Mouse (Mus musculus): ENCODE data around the gene Smg1. TPM values are rescaled to one million over a fixed set of nuclear protein-coding genes. Genes with fewer than 3 reads are reported as not detected.

Gene Smg1
- 16.2 and 17.0 TPM in 2 replicates for polyA plus RNA-seq (2015; fragmentation: Nextera tagmentation; extraction: Ambion mirVana)

GRCm38 (mm10) chr7:118243453-118244385 is at the start of gene Smg1:
TSS of gene Smg1 (minus strand) at chr7:118243670.
- H3K4me3 ChIP-seq = peak within 1 kb of the TSS; percentile 97
- peaks cover 27% of the 10 kb centered on the region for H3K4me1 ChIP-seq (replicated peaks)
- H3K27me3 ChIP-seq = no peaks in the 10 kb centered on the region
- peak within 1 kb of the TSS; percentile 95 for H3K27ac ChIP-seq (replicated peaks)
- peak within 1 kb of the TSS; percentile 83 for H3K4me2 ChIP-seq
- H3K9ac ChIP-seq = peak within 1 kb of the TSS; percentile 97
- WGBS = 1% methylated on average over 64 of the region's 79 CpGs
- H3K36me3 ChIP-seq = no peaks in the 10 kb centered on the region
- ATAC-seq (ENCODE audit: low read depth) = peak; percentile 96
- H3K9me3 ChIP-seq = no peaks in the 10 kb centered on the region

GRCm38 (mm10) chr7:118283186-118283585 is 39.7 kb upstream of the Smg1 start:
- Histone ChIP-seq H3K4me2 (no peak overlapping the region), H3K27ac (replicated peaks) (no peak overlapping the region), H3K27me3 (peaks cover 3% of the 10 kb centered on the region; the same call in 1 of the 2 replicates), H3K36me3 (no peaks in the 10 kb centered on the region), H3K4me3 (no peak overlapping the region), H3K9me3 (peaks cover 7% of the 10 kb centered on the region; the same call in 1 of the 2 replicates), H3K4me1 (replicated peaks) (no peaks in the 10 kb centered on the region; the same call in 1 of the 2 replicates), H3K9ac (no peak overlapping the region)
- WGBS = 88% methylated on average over 2 of the region's 2 CpGs
- ATAC-seq (ENCODE audit: low read depth) = no peak

- Histone ChIP-seq H3K9me3 (peaks cover 7% of the 10 kb centered on the region; the same call in 1 of the 2 replicates), H3K4me2 (no peak overlapping the region), H3K9ac (no peak overlapping the region), H3K36me3 (no peaks in the 10 kb centered on the region), H3K27me3 (peaks cover 3% of the 10 kb centered on the region; the same call in 1 of the 2 replicates), H3K4me3 (no peak overlapping the region), H3K27ac (replicated peaks) (no peak overlapping the region), H3K4me1 (replicated peaks) (no peaks in the 10 kb centered on the region; the same call in 1 of the 2 replicates)
- ATAC-seq (ENCODE audit: low read depth) = no peak
- WGBS = 83% methylated on average over 9 of the region's 9 CpGs
These were observed 39.1 kb upstream of the Smg1 start for GRCm38 (mm10) chr7:118282543-118282942.

- Histone ChIP-seq H3K9ac (no peak overlapping the region), H3K27me3 (peaks cover 3% of the 10 kb centered on the region; the same call in 1 of the 2 replicates), H3K4me3 (no peak overlapping the region), H3K4me2 (no peak overlapping the region), H3K36me3 (no peaks in the 10 kb centered on the region), H3K4me1 (replicated peaks) (no peaks in the 10 kb centered on the region; the same call in 1 of the 2 replicates), H3K9me3 (no peaks in the 10 kb centered on the region), H3K27ac (replicated peaks) (no peak overlapping the region)
- no peak for ATAC-seq (ENCODE audit: low read depth)
- 53% methylated on average over 3 of the region's 3 CpGs for WGBS
These were observed 36.1 kb upstream of the Smg1 start for GRCm38 (mm10) chr7:118279521-118279920.

- no peaks in the 10 kb centered on the region for H3K9me3 ChIP-seq
- ATAC-seq (ENCODE audit: low read depth) = peak; percentile 56
- H3K27me3 ChIP-seq = peaks cover 3% of the 10 kb centered on the region; the same call in 1 of the 2 replicates
- H3K4me3 ChIP-seq = no peak overlapping the region
- H3K36me3 ChIP-seq = no peaks in the 10 kb centered on the region
- no peak overlapping the region for H3K9ac ChIP-seq
- WGBS = 55% methylated on average over 11 of the region's 11 CpGs
- H3K4me2 ChIP-seq = no peak overlapping the region
- H3K4me1 ChIP-seq (replicated peaks) = no peaks in the 10 kb centered on the region; the same call in 1 of the 2 replicates
- no peak overlapping the region for H3K27ac ChIP-seq (replicated peaks)
These were observed 34.0 kb upstream of the Smg1 start for GRCm38 (mm10) chr7:118277335-118277910.

- Histone ChIP-seq H3K36me3 (no peaks in the 10 kb centered on the region), H3K4me2 (no peak overlapping the region), H3K27me3 (peaks cover 3% of the 10 kb centered on the region; the same call in 1 of the 2 replicates), H3K4me3 (no peak overlapping the region), H3K9ac (no peak overlapping the region), H3K4me1 (replicated peaks) (no peaks in the 10 kb centered on the region; the same call in 1 of the 2 replicates), H3K9me3 (no peaks in the 10 kb centered on the region), H3K27ac (replicated peaks) (no peak overlapping the region)
- ATAC-seq (ENCODE audit: low read depth) = no peak
- WGBS = 87% methylated on average over 15 of the region's 15 CpGs
These were observed 33.3 kb upstream of the Smg1 start for GRCm38 (mm10) chr7:118276684-118277334.

GRCm38 (mm10) chr7:118275265-118275664 is 31.8 kb upstream of the Smg1 start:
- Histone ChIP-seq H3K4me2 (no peak overlapping the region), H3K9ac (no peak overlapping the region), H3K4me3 (no peak overlapping the region), H3K27ac (replicated peaks) (no peak overlapping the region), H3K9me3 (no peaks in the 10 kb centered on the region), H3K4me1 (replicated peaks) (no peaks in the 10 kb centered on the region; the same call in 1 of the 2 replicates), H3K27me3 (peaks cover 3% of the 10 kb centered on the region; the same call in 1 of the 2 replicates), H3K36me3 (no peaks in the 10 kb centered on the region)
- no peak for ATAC-seq (ENCODE audit: low read depth)
- WGBS = 85% methylated on average over 6 of the region's 6 CpGs

- H3K4me2 ChIP-seq = no peak overlapping the region
- no peaks in the 10 kb centered on the region for H3K9me3 ChIP-seq
- no peaks in the 10 kb centered on the region for H3K36me3 ChIP-seq
- H3K27me3 ChIP-seq = peaks cover 3% of the 10 kb centered on the region; the same call in 1 of the 2 replicates
- no peak overlapping the region for H3K9ac ChIP-seq
- H3K4me3 ChIP-seq = no peak overlapping the region
- WGBS = 94% methylated on average over 5 of the region's 5 CpGs
- no peaks in the 10 kb centered on the region; the same call in 1 of the 2 replicates for H3K4me1 ChIP-seq (replicated peaks)
- no peak for ATAC-seq (ENCODE audit: low read depth)
- H3K27ac ChIP-seq (replicated peaks) = no peak overlapping the region
These were observed 31.4 kb upstream of the Smg1 start for GRCm38 (mm10) chr7:118274851-118275250.

GRCm38 (mm10) chr7:118274169-118274568 is 30.7 kb upstream of the Smg1 start:
- Histone ChIP-seq H3K27me3 (peaks cover 3% of the 10 kb centered on the region; the same call in 1 of the 2 replicates), H3K4me3 (no peak overlapping the region), H3K4me2 (no peak overlapping the region), H3K9me3 (no peaks in the 10 kb centered on the region), H3K9ac (no peak overlapping the region), H3K4me1 (replicated peaks) (no peaks in the 10 kb centered on the region; the same call in 1 of the 2 replicates), H3K36me3 (no peaks in the 10 kb centered on the region), H3K27ac (replicated peaks) (no peak overlapping the region)
- 53% methylated on average over 7 of the region's 7 CpGs for WGBS
- ATAC-seq (ENCODE audit: low read depth) = no peak

GRCm38 (mm10) chr7:118266099-118266498 is 22.6 kb upstream of the Smg1 start:
- Histone ChIP-seq H3K36me3 (no peaks in the 10 kb centered on the region), H3K27me3 (no peaks in the 10 kb centered on the region), H3K4me3 (no peak overlapping the region), H3K4me2 (no peak overlapping the region), H3K9ac (no peak overlapping the region), H3K27ac (replicated peaks) (no peak overlapping the region), H3K9me3 (no peaks in the 10 kb centered on the region), H3K4me1 (replicated peaks) (no peaks in the 10 kb centered on the region)
- no peak for ATAC-seq (ENCODE audit: low read depth)
- 95% methylated on average over 6 of the region's 6 CpGs for WGBS

- no peaks in the 10 kb centered on the region for H3K4me1 ChIP-seq (replicated peaks)
- H3K27me3 ChIP-seq = no peaks in the 10 kb centered on the region
- no peak overlapping the region for H3K27ac ChIP-seq (replicated peaks)
- no peak for ATAC-seq (ENCODE audit: low read depth)
- H3K9me3 ChIP-seq = no peaks in the 10 kb centered on the region
- 71% methylated on average over 1 of the region's 1 CpGs for WGBS
- no peak overlapping the region for H3K4me3 ChIP-seq
- H3K36me3 ChIP-seq = no peaks in the 10 kb centered on the region
- no peak overlapping the region for H3K4me2 ChIP-seq
- H3K9ac ChIP-seq = no peak overlapping the region
These were observed 20.1 kb upstream of the Smg1 start for GRCm38 (mm10) chr7:118263606-118264005.
